Mouse (Mus musculus): Measurements from ENCODE around the gene Dlx1. TPM values are rescaled to one million over a fixed set of nuclear protein-coding genes. Genes with fewer than 3 reads are reported as not detected.

Dlx1 gene
- polyA plus RNA-seq (2012; rRNA removed), result 0.29 and 0.43 TPM in 2 replicates

DNA sequence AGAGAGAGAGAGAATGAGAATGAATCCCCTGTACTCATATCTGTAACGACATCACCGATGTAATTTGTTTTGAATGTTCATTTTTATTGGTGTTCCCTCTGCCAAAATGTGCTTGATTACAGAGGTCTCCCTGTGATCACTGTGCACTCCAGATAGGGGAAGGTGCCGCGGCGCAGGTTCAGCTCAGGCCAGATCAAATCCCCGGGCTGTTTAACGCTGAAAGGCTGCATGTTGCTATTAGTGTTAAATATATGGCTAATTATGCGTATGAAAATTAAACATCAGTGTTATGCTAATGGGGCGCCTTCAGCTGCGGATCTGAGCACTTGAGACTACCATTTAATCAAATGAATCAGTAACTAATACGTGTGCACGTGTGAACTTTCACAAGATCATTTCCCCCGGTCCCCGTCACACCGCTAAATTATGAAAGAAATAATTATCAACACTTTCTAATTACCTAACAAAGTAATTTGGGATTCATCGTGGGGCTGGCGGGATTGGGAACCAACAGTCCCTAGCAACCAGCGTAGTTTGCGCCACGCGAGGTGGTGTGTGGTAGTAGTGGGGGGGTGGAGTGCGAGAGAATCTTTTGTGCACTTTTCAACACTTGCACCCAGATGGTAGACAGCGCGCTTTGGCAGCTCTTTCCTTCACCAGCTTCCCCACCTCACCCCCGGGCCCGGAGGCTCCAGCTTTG lies at the start of gene Dlx1:
Gene Dlx1, plus strand, starts transcription at position 100 of the 700 bp plus-strand sequence.
- WGBS, result 9% methylated on average over 26 of the region's 26 CpGs
- Histone ChIP-seq H3K4me3 (replicated peaks; ENCODE audit: extremely low read depth, low read depth, low read length) (no peak within 1 kb of the TSS), H3K4me1 (ENCODE audit: control insufficient read depth, insufficient read depth, low read length) (peaks cover 10% of the 10 kb centered on the region)
- DNase-seq, result no peak
- TF ChIP-seq CTCF (IDR thresholded peaks at IDR 0.05; ENCODE audit: insufficient read depth, low read length) (no peak), POLR2A (IDR thresholded peaks at IDR 0.05; ENCODE audit: borderline replicate concordance, extremely low read depth, low read depth, low read length) (no peak)

DNA sequence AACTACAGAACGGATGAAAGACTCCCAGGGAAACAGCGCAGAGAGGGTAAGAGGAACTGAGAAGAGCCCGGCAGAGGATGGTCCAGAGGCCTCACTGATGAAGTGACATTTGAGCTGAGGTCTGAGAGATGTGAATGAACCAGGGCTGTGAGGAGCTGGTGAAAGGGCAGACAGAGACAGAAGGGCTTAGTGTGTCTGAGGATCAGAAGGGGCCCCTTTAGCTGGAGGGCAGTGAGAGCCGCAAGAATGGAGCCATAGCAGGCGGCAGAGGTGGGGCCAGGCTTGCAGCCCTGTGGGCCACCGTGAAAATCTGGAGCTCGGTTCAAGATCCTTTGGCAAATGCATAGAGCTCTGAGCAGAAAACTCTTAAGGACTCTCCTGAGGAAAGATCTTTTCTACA lies 48.0 kb upstream of the Dlx1 start:
- WGBS, result 52% methylated on average over 7 of the region's 7 CpGs
- no peak for TF ChIP-seq CTCF (IDR thresholded peaks at IDR 0.05; ENCODE audit: insufficient read depth, low read length)
- no peak for TF ChIP-seq POLR2A (IDR thresholded peaks at IDR 0.05; ENCODE audit: borderline replicate concordance, extremely low read depth, low read depth, low read length)
- no peak for DNase-seq
- H3K4me1 ChIP-seq (ENCODE audit: control insufficient read depth, insufficient read depth, low read length), result no peaks in the 10 kb centered on the region
- no peak overlapping the region for H3K4me3 ChIP-seq (replicated peaks; ENCODE audit: extremely low read depth, low read depth, low read length)

DNA sequence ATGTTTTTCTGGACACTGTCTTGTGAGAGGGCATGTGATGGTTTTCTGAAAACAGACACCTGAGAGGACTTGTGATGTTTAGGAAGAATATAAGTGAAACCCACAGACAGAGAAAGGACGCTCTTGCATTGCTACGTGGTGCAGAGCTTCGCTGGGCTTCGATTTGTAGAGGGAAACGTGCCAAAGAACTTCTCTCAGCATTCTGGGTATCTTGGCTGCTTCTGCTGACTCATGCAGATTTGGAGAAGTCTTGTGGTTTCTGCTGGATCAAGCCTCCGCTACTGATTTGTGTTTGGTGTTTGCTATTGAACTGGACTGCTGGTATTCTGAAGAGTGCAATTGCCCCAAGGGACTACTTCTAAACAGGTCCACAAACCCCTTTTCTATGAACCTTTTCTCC lies 46.1 kb upstream of the Dlx1 start:
- H3K4me3 ChIP-seq (replicated peaks; ENCODE audit: extremely low read depth, low read depth, low read length), result no peak overlapping the region
- 73% methylated on average over 6 of the region's 6 CpGs for WGBS
- no peak for DNase-seq
- no peaks in the 10 kb centered on the region for H3K4me1 ChIP-seq (ENCODE audit: control insufficient read depth, insufficient read depth, low read length)
- TF ChIP-seq POLR2A (IDR thresholded peaks at IDR 0.05; ENCODE audit: borderline replicate concordance, extremely low read depth, low read depth, low read length) (no peak), CTCF (IDR thresholded peaks at IDR 0.05; ENCODE audit: insufficient read depth, low read length) (no peak)

DNA sequence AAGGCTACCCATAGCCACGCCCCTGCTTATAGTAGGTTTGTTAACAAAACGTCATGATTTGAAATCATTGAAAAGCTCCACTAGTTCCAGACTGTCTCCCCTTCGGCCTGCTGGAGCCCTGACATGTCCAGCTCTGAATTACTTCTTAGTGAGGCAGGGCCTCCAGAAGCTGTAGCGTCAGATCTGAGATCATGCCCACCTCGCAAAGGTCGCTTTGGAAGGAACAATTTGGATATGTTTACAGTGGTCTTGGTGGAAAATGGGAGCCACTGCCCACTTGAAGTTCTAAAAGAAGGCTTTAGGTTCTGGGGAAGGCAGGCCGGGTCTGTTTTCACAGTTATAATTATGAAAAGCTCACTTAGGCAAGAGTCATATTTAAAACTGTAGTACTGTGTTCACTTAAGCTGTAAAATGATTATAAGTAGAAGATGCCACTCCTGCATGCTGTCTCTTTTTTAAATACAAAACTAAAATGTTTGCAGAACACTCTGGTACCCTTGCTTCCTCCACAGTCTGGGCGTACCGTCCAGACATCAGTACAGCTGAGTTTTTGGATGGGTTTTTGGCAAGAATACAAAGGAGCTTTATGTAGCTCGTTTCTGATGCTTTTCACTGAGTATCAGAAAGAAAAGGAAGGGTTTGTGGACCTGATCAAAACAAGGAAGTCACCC lies 44.7 kb upstream of the Dlx1 start:
- DNase-seq, result no peak
- H3K4me1 ChIP-seq (ENCODE audit: control insufficient read depth, insufficient read depth, low read length), result no peaks in the 10 kb centered on the region
- TF ChIP-seq CTCF (IDR thresholded peaks at IDR 0.05; ENCODE audit: insufficient read depth, low read length) (no peak), POLR2A (IDR thresholded peaks at IDR 0.05; ENCODE audit: borderline replicate concordance, extremely low read depth, low read depth, low read length) (no peak)
- WGBS, result 73% methylated on average over 10 of the region's 10 CpGs
- H3K4me3 ChIP-seq (replicated peaks; ENCODE audit: extremely low read depth, low read depth, low read length), result no peak overlapping the region

DNA sequence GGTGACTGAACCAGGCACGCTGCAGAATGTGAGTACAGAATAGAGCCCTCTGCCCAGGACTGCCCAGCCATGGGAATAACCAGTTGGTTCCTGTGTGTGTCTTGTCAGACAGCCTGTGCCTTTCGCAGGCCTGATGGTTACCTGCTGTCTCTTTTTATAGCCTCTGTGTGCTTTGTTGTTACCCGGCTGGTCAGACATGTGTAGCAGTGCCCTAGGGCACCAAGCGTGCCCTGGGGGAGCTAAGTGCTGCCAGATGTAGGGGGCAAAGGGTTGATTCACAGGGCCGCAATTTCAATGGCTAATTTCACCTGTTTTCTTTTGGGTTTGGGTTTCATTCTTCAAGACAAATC lies 44.2 kb upstream of the Dlx1 start:
- TF ChIP-seq CTCF (IDR thresholded peaks at IDR 0.05; ENCODE audit: insufficient read depth, low read length) (no peak), POLR2A (IDR thresholded peaks at IDR 0.05; ENCODE audit: borderline replicate concordance, extremely low read depth, low read depth, low read length) (no peak)
- H3K4me3 ChIP-seq (replicated peaks; ENCODE audit: extremely low read depth, low read depth, low read length), result no peak overlapping the region
- WGBS, result 82% methylated on average over 5 of the region's 5 CpGs
- DNase-seq, result no peak
- H3K4me1 ChIP-seq (ENCODE audit: control insufficient read depth, insufficient read depth, low read length), result no peaks in the 10 kb centered on the region

DNA sequence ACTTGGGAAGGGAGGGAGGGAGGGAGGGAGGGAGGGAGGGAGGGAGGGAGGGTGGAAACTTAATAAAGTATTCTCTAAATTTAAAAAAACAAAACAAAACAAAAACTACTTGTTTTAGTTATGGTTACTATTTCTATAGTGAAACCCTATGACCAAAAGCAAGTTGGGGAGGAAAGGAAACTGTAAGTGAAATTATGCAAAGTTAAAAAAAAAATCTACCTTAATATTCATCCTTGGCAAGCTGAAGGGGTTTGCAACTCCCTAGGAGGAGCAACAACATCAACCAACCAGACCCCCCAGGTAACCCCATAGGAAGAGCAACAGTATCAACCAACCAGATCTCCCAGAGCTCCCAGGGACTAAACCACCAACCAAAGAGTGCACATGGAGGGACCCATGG lies 36.6 kb upstream of the Dlx1 start:
- no peak for DNase-seq
- Histone ChIP-seq H3K4me1 (ENCODE audit: control insufficient read depth, insufficient read depth, low read length) (no peaks in the 10 kb centered on the region), H3K4me3 (replicated peaks; ENCODE audit: extremely low read depth, low read depth, low read length) (no peak overlapping the region)
- TF ChIP-seq POLR2A (IDR thresholded peaks at IDR 0.05; ENCODE audit: borderline replicate concordance, extremely low read depth, low read depth, low read length), result no peak
- no peak for TF ChIP-seq CTCF (IDR thresholded peaks at IDR 0.05; ENCODE audit: insufficient read depth, low read length)

DNA sequence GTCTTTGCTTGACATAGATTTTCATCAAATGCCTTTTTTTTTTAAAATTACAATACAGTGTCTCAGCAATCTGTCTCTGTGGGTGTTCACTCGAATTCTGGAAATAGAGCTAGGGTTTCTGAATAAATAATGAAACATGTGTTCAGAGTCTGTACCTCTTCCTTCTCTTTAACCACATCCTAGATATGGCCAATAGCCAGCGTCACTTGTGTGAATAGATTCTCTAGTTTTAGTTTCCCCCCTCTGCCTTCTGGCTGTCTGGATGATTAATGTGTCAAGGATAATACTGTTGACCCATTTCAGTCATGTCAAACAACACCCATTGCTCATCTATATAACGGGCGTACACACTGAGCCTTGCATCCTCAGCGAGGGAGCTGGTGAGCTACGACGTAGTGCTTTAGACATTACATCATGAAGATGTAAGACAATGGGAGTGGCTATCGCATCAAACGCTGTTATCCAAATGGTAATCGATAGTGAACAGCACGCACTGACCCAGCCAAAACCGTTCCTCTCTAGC lies 34.7 kb upstream of the Dlx1 start:
- 59% methylated on average over 12 of the region's 12 CpGs for WGBS
- Histone ChIP-seq H3K4me1 (ENCODE audit: control insufficient read depth, insufficient read depth, low read length) (no peaks in the 10 kb centered on the region), H3K4me3 (replicated peaks; ENCODE audit: extremely low read depth, low read depth, low read length) (no peak overlapping the region)
- no peak for DNase-seq
- no peak for TF ChIP-seq POLR2A (IDR thresholded peaks at IDR 0.05; ENCODE audit: borderline replicate concordance, extremely low read depth, low read depth, low read length)

DNA sequence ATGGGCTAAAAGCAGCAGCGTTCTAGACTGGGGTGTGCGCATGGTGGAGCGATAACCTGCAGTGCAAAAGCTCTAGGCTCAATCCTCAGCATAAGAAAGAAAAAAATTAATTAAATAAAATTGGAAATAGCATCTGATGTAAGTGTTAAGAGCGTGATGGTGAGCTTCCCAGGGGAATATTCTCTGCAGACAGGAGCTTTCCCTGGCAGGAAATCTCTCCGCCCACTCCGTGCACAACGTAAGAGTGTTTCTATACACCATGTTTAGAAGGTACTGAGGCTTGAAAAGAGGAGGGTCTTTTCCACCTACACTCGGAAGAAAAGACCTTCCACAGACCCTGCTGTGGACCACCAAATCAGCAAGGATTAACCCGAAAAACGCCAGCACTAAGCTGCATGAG lies 33.4 kb upstream of the Dlx1 start:
- DNase-seq, result no peak
- TF ChIP-seq CTCF (IDR thresholded peaks at IDR 0.05; ENCODE audit: insufficient read depth, low read length), result no peak
- no peak for TF ChIP-seq POLR2A (IDR thresholded peaks at IDR 0.05; ENCODE audit: borderline replicate concordance, extremely low read depth, low read depth, low read length)
- WGBS, result 67% methylated on average over 10 of the region's 10 CpGs

DNA sequence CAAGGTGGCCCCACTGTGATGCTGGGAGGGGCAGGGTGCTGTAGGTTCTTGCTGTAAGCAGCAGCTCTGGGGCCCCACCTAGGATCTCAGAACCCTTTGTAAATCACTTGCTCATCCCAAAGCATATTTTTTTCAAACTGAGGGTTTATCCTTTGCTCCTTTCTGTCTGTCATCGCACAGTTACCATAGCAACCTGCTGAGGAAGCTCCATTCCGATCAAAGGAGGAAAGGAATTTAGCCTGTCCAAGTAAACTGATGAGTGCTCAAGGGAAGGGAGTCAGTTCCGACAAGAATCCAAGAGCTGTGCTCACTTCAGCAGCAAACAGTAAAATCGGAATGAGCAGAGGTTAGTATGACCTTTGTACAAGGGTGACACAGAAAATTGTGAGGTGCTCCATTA lies 32.9 kb upstream of the Dlx1 start:
- 55% methylated on average over 4 of the region's 4 CpGs for WGBS
- Histone ChIP-seq H3K4me1 (ENCODE audit: control insufficient read depth, insufficient read depth, low read length) (no peaks in the 10 kb centered on the region), H3K4me3 (replicated peaks; ENCODE audit: extremely low read depth, low read depth, low read length) (no peak overlapping the region)
- DNase-seq, result no peak
- no peak for TF ChIP-seq CTCF (IDR thresholded peaks at IDR 0.05; ENCODE audit: insufficient read depth, low read length)
- TF ChIP-seq POLR2A (IDR thresholded peaks at IDR 0.05; ENCODE audit: borderline replicate concordance, extremely low read depth, low read depth, low read length), result no peak

More for the DNA sequence above, 33.4 kb upstream of the Dlx1 start:
- Histone ChIP-seq H3K4me3 (replicated peaks; ENCODE audit: extremely low read depth, low read depth, low read length) (no peak overlapping the region), H3K4me1 (ENCODE audit: control insufficient read depth, insufficient read depth, low read length) (no peaks in the 10 kb centered on the region)

DNA sequence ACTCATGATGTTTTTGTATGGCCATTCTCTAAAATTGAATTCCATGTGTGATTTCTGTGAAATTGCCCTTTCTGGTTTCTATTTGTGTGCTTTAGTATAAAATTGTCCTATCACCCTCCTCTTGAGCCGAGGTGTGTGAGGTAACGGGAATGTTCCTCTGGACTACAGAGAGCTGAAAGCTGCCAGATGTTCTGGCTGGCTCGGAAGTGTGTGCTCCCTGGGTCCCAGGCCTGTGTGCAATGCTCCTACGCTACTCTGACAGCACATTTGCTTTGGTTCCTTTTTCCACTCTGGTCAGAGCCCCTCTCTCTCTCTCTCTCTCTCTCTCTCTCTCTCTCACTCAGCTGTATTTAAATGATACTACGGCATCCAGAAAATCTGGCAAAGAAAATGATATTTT lies 30.7 kb upstream of the Dlx1 start:
- Histone ChIP-seq H3K4me1 (ENCODE audit: control insufficient read depth, insufficient read depth, low read length) (no peaks in the 10 kb centered on the region), H3K4me3 (replicated peaks; ENCODE audit: extremely low read depth, low read depth, low read length) (no peak overlapping the region)
- TF ChIP-seq CTCF (IDR thresholded peaks at IDR 0.05; ENCODE audit: insufficient read depth, low read length), result no peak
- no peak for TF ChIP-seq POLR2A (IDR thresholded peaks at IDR 0.05; ENCODE audit: borderline replicate concordance, extremely low read depth, low read depth, low read length)
- no peak for DNase-seq
- 69% methylated on average over 5 of the region's 5 CpGs for WGBS

All from lung, adult 2 months (tissue).